Mouse (Mus musculus): ENCODE measurements around the gene Wdr46. TPM values are rescaled to one million over a fixed set of nuclear protein-coding genes. Genes with fewer than 3 reads are reported as not detected.
"Not testable (repeated sequence)": the region's sequence is repeated elsewhere in the genome, so short reads cannot be mapped to it uniquely, and the experiment has no call there.

Gene Wdr46
- total RNA-seq, 2 experiments from 2014 or later, result 14.5 to 18.9 TPM

DNA sequence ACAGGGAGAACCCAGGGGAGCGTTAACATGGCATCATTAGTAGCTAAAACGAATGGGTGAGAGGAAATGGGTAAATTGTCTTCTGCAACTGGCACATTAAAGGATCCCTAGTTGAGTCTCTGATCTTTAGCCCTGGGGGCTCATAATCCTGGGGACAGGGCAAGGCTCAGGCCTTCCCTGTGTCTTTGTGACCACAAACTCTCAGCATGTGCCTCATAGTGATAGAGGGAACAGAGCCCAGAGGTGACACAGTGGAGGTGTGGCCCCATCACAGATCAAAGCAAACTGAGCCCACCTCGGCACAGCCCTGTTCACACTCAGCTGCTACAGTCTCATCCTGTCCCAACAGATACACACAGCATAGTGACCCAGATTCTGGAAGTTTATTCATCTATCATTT, 55.2 kb downstream of the Wdr46 start:
- no peak overlapping the region for H3K4me3 ChIP-seq
- TF ChIP-seq CTCF (conservative IDR thresholded peaks at IDR 0.05), result no peak
- no peak for DNase-seq (ENCODE audit: low spot score in 2 of 2)
- H3K27ac ChIP-seq, result no peak overlapping the region

DNA sequence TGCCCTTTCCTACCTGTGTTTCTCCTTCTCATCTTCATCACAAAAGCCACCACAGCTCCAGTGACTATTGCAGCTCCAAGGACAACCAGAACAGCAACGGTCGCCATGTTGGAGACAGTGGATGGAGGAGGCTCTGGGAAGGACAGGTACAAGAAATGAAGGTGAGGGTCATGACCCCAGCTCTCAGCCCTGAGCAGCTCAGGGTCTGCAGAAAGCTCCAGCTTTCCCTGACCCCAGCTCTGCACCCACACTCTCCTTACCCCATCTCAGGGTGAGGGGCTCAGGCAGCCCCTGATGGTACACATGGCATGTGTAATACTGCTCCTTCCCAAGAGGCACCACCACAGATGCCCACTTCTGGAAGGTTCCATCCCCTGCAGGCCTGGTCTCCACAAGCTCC, 56.6 kb downstream of the Wdr46 start:
- H3K4me3 ChIP-seq; H3K27ac ChIP-seq; DNase-seq (ENCODE audit: low spot score in 2 of 2): not testable (repeated sequence)

DNA sequence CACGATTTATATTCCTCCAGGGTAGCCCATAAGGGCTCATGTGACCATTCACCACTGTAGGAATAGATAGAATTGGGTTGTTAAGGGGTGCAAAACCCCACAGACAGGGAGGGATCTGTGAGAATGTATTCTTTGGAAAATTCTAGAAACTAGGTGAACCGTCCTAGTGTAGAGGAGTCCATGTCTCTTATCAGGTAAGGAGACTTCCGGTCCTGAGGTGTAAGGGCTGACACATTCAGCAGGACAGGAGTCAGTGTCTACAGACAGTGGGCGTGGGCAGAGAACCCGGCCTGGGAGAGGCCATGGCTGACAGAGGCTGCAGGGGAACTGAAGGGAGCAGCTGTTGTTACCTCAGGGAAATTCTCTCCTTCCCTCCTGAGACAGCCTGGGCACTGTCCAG, 58.2 kb downstream of the Wdr46 start:
- H3K27ac ChIP-seq; H3K4me3 ChIP-seq; DNase-seq (ENCODE audit: low spot score in 2 of 2): not testable (repeated sequence)

Other genes with a start within 250 kb of the Wdr46 start
- 10 to 100 TPM; 84.7 to 86.1 TPM for gene March2, start 222.0 kb upstream of the Wdr46 start, total RNA-seq (2021)
- gene Rab11b, start 180.1 kb upstream of the Wdr46 start, total RNA-seq (2021), result 100 to 1,000 TPM; 306 to 322 TPM
- gene Angptl4, start 158.8 kb upstream of the Wdr46 start, total RNA-seq (2021), result 1 to 10 TPM; 4.1 to 4.2 TPM
- 10 to 100 TPM; 35.2 to 40.6 TPM for gene Kank3, start 130.1 kb upstream of the Wdr46 start, total RNA-seq (2021)
- 100 to 1,000 TPM; 723 to 770 TPM for gene Rps28, start 116.1 kb upstream of the Wdr46 start, total RNA-seq (2021)
- 100 to 1,000 TPM; 207 to 208 TPM for gene Ndufa7, start 116.1 kb upstream of the Wdr46 start, total RNA-seq (2021)
- gene Cd320, start 97.6 kb upstream of the Wdr46 start, total RNA-seq (2021), result 10 to 100 TPM; 22.6 to 25.0 TPM
- not detected for gene Gm7029, start 66.8 kb upstream of the Wdr46 start, total RNA-seq (2021)
- gene Kifc1, start 50.0 kb upstream of the Wdr46 start, total RNA-seq (2021), result 1 to 10 TPM; 1.8 to 3.0 TPM
- under 1 TPM; 0.61 to 0.64 TPM for gene Platr17, start 35.5 kb upstream of the Wdr46 start, total RNA-seq (2021)
- gene Daxx, start 31.2 kb upstream of the Wdr46 start, total RNA-seq (2021), result 10 to 100 TPM; 26.1 to 32.9 TPM
- gene Tapbp, start 24.8 kb upstream of the Wdr46 start, total RNA-seq (2021), result 10 to 100 TPM; 30.2 to 40.1 TPM
- gene Zbtb22, start 24.8 kb upstream of the Wdr46 start, total RNA-seq (2021), result 10 to 100 TPM; 31.4 to 31.8 TPM
- 10 to 100 TPM; 68.9 to 76.4 TPM for gene Rgl2, start 11.1 kb upstream of the Wdr46 start, total RNA-seq (2021)
- 10 to 100 TPM; 86.5 to 97.4 TPM for gene Pfdn6, start 317 bp upstream of the Wdr46 start, total RNA-seq (2021)
- gene B3galt4, start 10.8 kb downstream of the Wdr46 start, total RNA-seq (2021), result 1 to 10 TPM; 6.3 TPM
- gene Vps52, start 15.2 kb downstream of the Wdr46 start, total RNA-seq (2021), result 10 to 100 TPM; 84.3 to 92.5 TPM
- gene Rps18, start 15.3 kb downstream of the Wdr46 start, total RNA-seq (2021), result 100 to 1,000 TPM; 310 to 336 TPM
- 10 to 100 TPM; 20.7 to 22.5 TPM for gene H2-K1, start 59.7 kb downstream of the Wdr46 start, total RNA-seq (2021)
- 10 to 100 TPM; 39.6 to 45.2 TPM for gene Ring1, start 84.0 kb downstream of the Wdr46 start, total RNA-seq (2021)
- 10 to 100 TPM; 55.6 to 59.5 TPM for gene H2-Ke6, start 87.4 kb downstream of the Wdr46 start, total RNA-seq (2021)
- gene Slc39a7, start 91.0 kb downstream of the Wdr46 start, total RNA-seq (2021), result 10 to 100 TPM; 97.7 to 98.9 TPM
- gene Rxrb, start 91.2 kb downstream of the Wdr46 start, total RNA-seq (2021), result 10 to 100 TPM; 80.6 to 85.5 TPM
- 10 to 100 TPM; 18.9 to 23.1 TPM for gene Col11a2, start 98.8 kb downstream of the Wdr46 start, total RNA-seq (2021)
- under 1 TPM in 1 of 2 experiments, not detected in 1; 0.44 TPM for gene H2-Oa, start 151.7 kb downstream of the Wdr46 start, total RNA-seq (2021)
- 10 to 100 TPM; 26.2 to 33.1 TPM for gene H2-DMa, start 178.9 kb downstream of the Wdr46 start, total RNA-seq (2021)
- 100 to 1,000 TPM; 196 to 200 TPM for gene Brd2, start 182.0 kb downstream of the Wdr46 start, total RNA-seq (2021)
- under 1 TPM; 0.77 to 0.96 TPM for gene H2-DMb2, start 202.6 kb downstream of the Wdr46 start, total RNA-seq (2021)
- gene H2-DMb1, start 212.4 kb downstream of the Wdr46 start, total RNA-seq (2021), result 1 to 10 TPM; 1.8 to 2.5 TPM
- 1 to 10 TPM; 3.3 to 3.4 TPM for gene Tap1, start 246.9 kb downstream of the Wdr46 start, total RNA-seq (2021)
- 1 to 10 TPM; 2.1 to 3.6 TPM for gene Psmb9, start 247.1 kb downstream of the Wdr46 start, total RNA-seq (2021)

Data from layer of hippocampus, adult 2 months (tissue).